Comparison of ENCODE assay signal across 22 mouse cellular contexts in the genomic region with DNA sequence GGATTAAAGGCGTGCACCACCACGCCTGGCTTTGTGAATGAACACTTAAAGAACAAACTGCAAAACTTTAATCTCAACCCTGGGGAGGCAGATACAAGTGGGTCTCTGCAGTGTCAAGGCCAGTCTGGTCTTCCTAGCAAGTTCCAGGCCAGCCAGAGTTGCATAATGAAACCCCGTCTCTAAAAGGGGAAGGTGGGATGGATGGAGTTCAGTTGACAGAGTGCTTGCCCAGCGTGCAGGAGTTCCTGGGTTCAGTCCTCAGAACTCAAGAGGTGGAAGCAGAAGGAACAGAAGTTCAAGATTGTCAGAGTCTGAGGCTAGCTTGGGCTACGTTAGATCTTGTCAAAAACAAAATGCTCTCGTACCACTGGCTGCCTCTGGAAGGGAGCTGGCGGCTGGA. TPM values are rescaled to one million over a fixed set of nuclear protein-coding genes. Genes with fewer than 3 reads are reported as not detected.
"Had no signal": no experiment of that assay in that cellular context is flagged by ENCODE, and none has a peak within 500 bp of the region (broad histone marks: within the 10 kb centered on the region; RNA-seq: fewer than 3 reads in every experiment).

No protein-coding gene starts in this region.

- DNase-seq: cerebellum, adult 9-10 months; cerebellum, adult 9-11 months; cerebellum, postnatal 10 days; cerebellum, postnatal 25 days; cerebellum, postnatal 36 days; embryo, embryonic 11 days; forebrain, postnatal 0 days; gastrocnemius, adult 2 months; gastrocnemius, postnatal 10 days; gastrocnemius, postnatal 14 days; gastrocnemius, postnatal 25 days; gastrocnemius, postnatal 36 days; heart, adult 11 months; heart, adult 18-20 months; heart, adult 2 months had no signal

- ATAC-seq: forebrain, embryonic 13.5 days; forebrain, embryonic 14.5 days; forebrain, embryonic 15.5 days; forebrain, embryonic 16.5 days; forebrain, postnatal 0 days had no signal

RNA-seq across cellular contexts. Expression of gene Xkr7, which starts 5.6 kb away (rescaled TPM):
- total RNA-seq: gastrocnemius, adult 18-20 months; gastrocnemius, adult 2 months; gastrocnemius, adult 8-10 months; gastrocnemius, postnatal 36 days; heart, adult 18-20 months; heart, adult 2 months; heart, adult 8-10 months had no signal
